In genomic region chrX:170020690-170021050, GRCm38 (mm10) we compare ENCODE assay signal across 7 mouse cellular contexts. TPM values are rescaled to one million over a fixed set of nuclear protein-coding genes. Genes with fewer than 3 reads are reported as not detected.
DNase-seq lines count a peak whose midpoint lies in the region; ATAC-seq and TF ChIP-seq lines count a peak whose summit lies in the region.
"Not testable (repeated sequence)": the region's sequence is repeated elsewhere in the genome, so short reads cannot be mapped to it uniquely, and the experiment has no call there.

No protein-coding gene starts in this region.

- not testable (repeated sequence) for H3K36me3 ChIP-seq in hindbrain, postnatal 0 days (ENCODE audit: insufficient read depth, low read length)
- peaks cover 23% of the 10 kb centered on the region for H3K36me3 ChIP-seq in midbrain, embryonic 15.5 days (replicated peaks)

- H3K9ac ChIP-seq in hindbrain, postnatal 0 days (replicated peaks; ENCODE audit: low read length); midbrain, embryonic 15.5 days: not testable (repeated sequence)

- not testable (repeated sequence) for H3K27me3 ChIP-seq in hindbrain, postnatal 0 days (ENCODE audit: insufficient read depth, low read length); midbrain, embryonic 15.5 days (replicated peaks)

- H3K9me3 ChIP-seq in hindbrain, postnatal 0 days (ENCODE audit: low read length), result peaks cover 12% of the 10 kb centered on the region; the same call in 1 of the 2 replicates
- peaks cover 15% of the 10 kb centered on the region for H3K9me3 ChIP-seq in midbrain, embryonic 15.5 days

- peak; percentile 38 for ATAC-seq in activated CD4-positive, CD25-positive, alpha-beta regulatory T cell, adult 4 months
- ATAC-seq in hindbrain, postnatal 0 days; midbrain, embryonic 15.5 days (replicated peaks): not testable (repeated sequence)

- H3K4me1 ChIP-seq in hindbrain, postnatal 0 days (ENCODE audit: insufficient read depth, low read length); midbrain, embryonic 15.5 days: not testable (repeated sequence)

- intact Hi-C loops in left cerebral cortex, postnatal 25 days (cut with DNase I), result not testable (repeated sequence)

- not testable (repeated sequence) for H3K4me2 ChIP-seq in hindbrain, postnatal 0 days (ENCODE audit: low read depth, low read length); midbrain, embryonic 15.5 days

- TF ChIP-seq CTCF in hindbrain, postnatal 0 days (IDR thresholded peaks at IDR 0.05; ENCODE audit: low read depth), result peak; percentile 98

- not testable (repeated sequence) for H3K27ac ChIP-seq in hindbrain, postnatal 0 days
- peak overlapping the region; percentile 49; the same call in 1 of the 2 replicates for H3K27ac ChIP-seq in midbrain, embryonic 15.5 days

- 38% methylated on average over 9 of the region's 9 CpGs for WGBS in hindbrain, postnatal 0 days
- 47% methylated on average over 9 of the region's 9 CpGs for WGBS in midbrain, embryonic 15.5 days

- H3K4me3 ChIP-seq in hindbrain, postnatal 0 days (ENCODE audit: low read length); midbrain, embryonic 15.5 days: not testable (repeated sequence)

- peak; percentile 69 to 72 for DNase-seq in cerebellum, postnatal 36 days
- DNase-seq in frontal cortex, adult 2 months (ENCODE audit: extremely low spot score in 1 of 2, low spot score in 1 of 2), result peak; percentile 88 to 93
- peak; percentile 90 for DNase-seq in hindbrain, postnatal 0 days (ENCODE audit: low spot score)
- peak; percentile 83 to 89 for DNase-seq in left cerebral cortex, postnatal 25 days (ENCODE audit: low spot score in 2 of 2)
- peak; percentile 77 to 81 for DNase-seq in spleen, postnatal 10 days (ENCODE audit: low spot score in 2 of 2)

RNA-seq across cellular contexts. Expression of gene Gm21887, which starts 11.2 kb away (rescaled TPM):
- 1 to 10 TPM; 8.8 to 9.1 TPM for polyA plus RNA-seq in activated CD4-positive, CD25-positive, alpha-beta regulatory T cell, adult 4 months (2017; shearing (Covaris generic))
- 891 and 1,402 TPM in 2 replicates for polyA plus RNA-seq in frontal cortex, adult 2 months (2012; rRNA removed)
- 8.3 and 87.1 TPM in 2 replicates for total RNA-seq in hindbrain, postnatal 0 days (2014; rRNA removed)
- polyA plus RNA-seq in hindbrain, postnatal 0 days (2015; fragmentation: Nextera tagmentation; extraction: Ambion mirVana), result 194 and 245 TPM in 2 replicates
- total RNA-seq in left cerebral cortex, postnatal 25 days (2021), result 100 to 1,000 TPM; 175 to 177 TPM
- polyA plus RNA-seq in midbrain, embryonic 15.5 days (2015; fragmentation: Nextera tagmentation; extraction: Ambion mirVana), result 187 and 227 TPM in 2 replicates

Comparison
In these comparisons a context has a peak if more than half of its experiments do, and no peak if none do; other contexts are left out.
1. RNA of gene Gm21887, which starts 11.2 kb away (polyA plus RNA-seq): 891 to 1,402 TPM in frontal cortex, adult 2 months, 194 to 245 TPM in hindbrain, postnatal 0 days and 187 to 227 TPM in midbrain, embryonic 15.5 days; 8.8 to 9.1 TPM in activated CD4-positive, CD25-positive, alpha-beta regulatory T cell, adult 4 months; every median in the first group is over 10 times any median in the second.
2. Peak in every context shown above with its lines, with median percentiles within 50 percentile points of each other: DNase-seq.